Mouse (Mus musculus) cerebellum, adult 2 months (tissue): ENCODE measurements around the gene Anxa6.

Source experiments
- CTCF ChIP-seq: fragments of 200-500 bp; IDR thresholded peaks from 2 replicates; pipeline ENCODE4 v1.5.1; 2011; ENCODE audit warnings: low read depth, mild to moderate bottlenecking, control low read depth, low read length, moderate library complexity, borderline replicate concordance; ENCODE audit not compliant: insufficient read depth
- POLR2A ChIP-seq: fragments of 200-500 bp; IDR thresholded peaks from 2 replicates; pipeline ENCODE4 v1.6.1; 2011; ENCODE audit warnings: low read length, control low read depth, borderline replicate concordance; ENCODE audit not compliant: insufficient read depth

- TF ChIP-seq CTCF: no peak
- TF ChIP-seq POLR2A: no peak
Observed at GRCm38 (mm10) chr11:55031211-55031990, 1.8 kb downstream of the Anxa6 start.
